Mouse (Mus musculus) forelimb bud, embryonic 11.5 days (tissue): ENCODE data around the gene Defb11.
"Not testable (repeated sequence)": the region's sequence is repeated elsewhere in the genome, so short reads cannot be mapped to it uniquely, and the experiment has no call there.

Experiments
- DNase-seq: peaks from one replicate; pipeline ENCODE4 v3.0.0-alpha.2; 2012; ENCODE audit warnings: low read depth, low spot score

The Defb11 gene

GRCm38 (mm10) chr8:21906290-21906689 lies at the start of gene Defb11:
Gene Defb11, minus strand, starts transcription at chr8:21906412.
- DNase-seq, result peak; percentile 11

GRCm38 (mm10) chr8:21955321-21955720 lies 49.1 kb upstream of the Defb11 start:
- peak; percentile 51 for DNase-seq

DNA sequence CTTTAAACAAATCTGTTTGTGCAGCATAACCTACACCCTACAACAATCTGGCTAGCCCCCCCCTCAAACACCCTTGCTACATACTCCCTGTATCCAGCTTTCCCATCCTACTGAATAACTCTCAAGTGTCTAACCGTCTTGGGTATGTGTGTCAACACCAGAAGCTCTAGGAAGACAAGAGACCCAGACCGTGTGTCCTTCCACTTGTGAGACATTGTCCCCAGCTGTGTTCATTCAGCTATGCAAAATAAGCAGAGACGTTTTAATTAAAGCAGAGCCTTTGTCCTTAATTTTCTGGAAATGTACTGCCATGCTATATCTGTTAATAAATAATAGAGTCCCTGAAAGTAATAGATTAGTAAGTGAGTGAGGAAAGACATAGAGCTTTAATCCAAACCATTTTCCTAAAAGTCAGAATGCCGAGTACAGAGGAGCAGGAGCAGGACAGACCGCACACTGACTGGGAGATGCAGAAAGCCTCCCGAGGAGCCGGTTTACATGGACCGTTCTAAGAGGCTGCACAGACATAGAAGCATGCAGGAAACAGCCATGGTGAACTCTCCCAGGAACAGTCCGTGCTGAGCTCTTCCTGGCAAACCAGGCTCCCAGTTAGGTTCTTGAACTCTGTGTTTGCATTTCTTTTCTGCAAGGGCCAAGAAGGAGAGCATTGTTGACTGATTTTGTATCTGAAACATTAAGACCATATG lies 41.3 kb upstream of the Defb11 start:
- DNase-seq, result no peak

- DNase-seq, result no peak
These were observed 40.2 kb upstream of the Defb11 start, which contains the start of gene Defb13 for GRCm38 (mm10) chr8:21946462-21946861. Gene Defb13, plus strand, starts transcription at chr8:21946762.

DNA sequence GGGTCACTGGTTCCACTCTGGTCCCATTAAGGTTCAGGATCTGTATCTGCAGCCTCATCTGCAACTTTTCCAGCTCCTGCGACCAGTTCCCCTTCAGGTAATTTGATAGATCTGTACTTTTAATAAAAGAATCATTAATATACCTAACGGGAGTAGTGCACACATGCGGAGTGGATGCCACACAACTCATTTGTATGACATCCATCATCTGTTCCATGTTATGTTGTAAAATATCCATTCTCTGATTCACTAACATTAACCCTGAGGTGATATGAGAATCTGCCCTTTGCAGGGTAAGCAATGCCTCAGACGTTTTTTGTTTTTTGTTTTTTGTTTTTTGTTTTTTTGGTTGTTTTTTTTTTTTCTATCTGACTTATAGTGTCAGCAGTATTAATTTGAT lies 31.8 kb upstream of the Defb11 start, which contains the start of gene Defb35:
Defb35 (plus strand) TSS at position 301 of the 400 bp plus-strand sequence.
- not testable (repeated sequence) for DNase-seq

DNA sequence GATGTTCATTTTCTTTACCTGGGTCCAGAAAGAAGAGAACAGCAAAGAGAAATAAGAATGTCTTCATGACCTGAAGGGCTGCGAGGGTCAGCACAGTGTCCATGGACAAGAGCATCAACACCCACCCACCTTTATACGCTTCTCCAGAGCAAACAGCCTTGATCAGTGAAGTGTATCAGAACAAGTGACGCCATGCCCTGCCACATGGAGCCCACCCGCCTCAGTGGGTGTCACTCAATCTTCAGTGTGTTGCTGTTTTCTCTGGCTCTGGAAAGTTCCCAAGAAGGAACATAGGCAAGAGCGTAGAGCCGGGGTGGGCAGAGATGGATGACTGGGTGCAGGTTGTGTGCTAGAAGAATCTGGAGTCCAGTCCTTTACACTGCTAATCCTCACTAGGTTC lies 26.4 kb upstream of the Defb11 start, which contains the start of gene Defb15:
Defb15 (minus strand) TSS at position 101 of the 400 bp plus-strand sequence.
- DNase-seq, result no peak

DNA sequence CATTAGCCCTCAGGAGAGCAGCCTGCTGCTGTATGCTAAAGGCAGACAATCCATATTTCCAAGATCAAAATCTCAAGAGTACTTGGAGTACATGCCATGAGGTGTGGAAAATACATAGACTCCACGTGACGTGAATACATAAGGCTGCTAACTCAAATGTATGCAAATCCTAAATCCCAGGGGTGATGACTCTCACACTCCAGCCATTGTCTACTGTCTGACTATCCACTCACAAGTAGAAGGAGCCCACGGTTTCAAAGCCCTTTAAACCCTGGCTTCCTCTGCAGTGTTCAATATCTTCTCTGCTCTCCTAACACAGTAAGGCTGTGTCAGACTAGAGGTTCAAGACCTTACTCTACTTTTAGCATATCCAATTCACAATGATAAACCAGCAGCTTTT lies 24.5 kb upstream of the Defb11 start:
- DNase-seq, result not testable (repeated sequence)

- DNase-seq, result no peak
These were observed 9.4 kb upstream of the Defb11 start for GRCm38 (mm10) chr8:21915625-21916024.

DNA sequence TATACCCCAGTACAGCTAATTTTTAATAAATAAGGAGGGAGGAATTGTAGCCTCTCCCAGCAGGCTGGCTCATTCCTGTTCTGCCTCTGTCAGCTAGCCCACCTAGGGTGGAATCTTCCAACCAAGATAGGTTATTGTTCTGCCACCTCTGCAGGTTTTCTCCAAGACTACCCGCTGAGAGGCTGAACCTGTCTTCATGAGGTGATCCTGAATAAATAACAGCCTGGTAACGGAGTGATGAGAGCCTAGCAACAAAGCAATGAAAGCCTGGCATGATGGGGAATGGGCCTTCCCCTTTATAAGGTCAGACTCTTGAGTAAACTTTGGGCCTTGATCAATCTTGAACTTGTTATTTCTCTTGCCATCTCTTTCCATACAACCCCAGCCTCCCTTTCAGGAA lies 6.3 kb upstream of the Defb11 start:
- DNase-seq, result no peak

DNA sequence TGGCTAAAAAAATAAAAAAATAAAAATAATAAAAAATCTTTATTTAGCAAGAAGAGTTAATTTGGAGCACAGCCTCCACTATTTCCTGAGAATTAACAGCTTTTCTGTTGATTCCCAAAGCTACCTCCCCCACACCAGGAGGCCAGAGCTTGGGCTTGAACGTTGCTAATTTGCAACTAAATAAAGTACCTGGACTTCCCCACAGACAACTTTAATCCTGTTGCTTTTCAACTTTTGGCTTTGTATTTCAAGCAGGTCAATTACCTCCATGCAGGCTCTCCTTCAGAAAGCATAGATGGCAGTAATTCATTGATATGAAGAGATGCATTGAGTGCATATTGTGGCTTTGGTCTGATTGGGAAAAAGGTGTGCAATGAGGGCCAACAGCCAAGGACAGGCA lies 5.7 kb upstream of the Defb11 start:
- no peak for DNase-seq

DNA sequence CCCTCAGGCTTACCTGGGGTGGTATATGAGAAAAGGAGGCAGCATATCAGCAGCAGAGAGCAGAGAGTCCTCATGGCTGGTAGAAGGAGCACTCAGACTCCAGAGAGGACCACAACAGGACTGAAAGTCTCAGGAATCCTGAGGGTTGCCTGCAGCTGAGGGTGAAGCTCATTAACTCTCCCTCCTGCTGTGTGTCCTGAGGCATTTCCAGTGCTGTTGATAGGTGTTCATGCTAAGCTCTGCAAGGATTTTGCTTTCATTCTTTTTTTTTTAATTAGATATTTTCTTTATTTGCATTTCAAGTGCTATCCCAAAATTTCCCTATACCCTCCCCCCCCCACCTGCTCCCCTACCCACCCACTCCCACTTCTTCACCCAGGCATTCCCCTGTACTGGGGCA lies 20.9 kb downstream of the Defb11 start, which contains the start of gene Defb9:
Defb9 (minus strand) TSS at position 101 of the 400 bp plus-strand sequence.
- DNase-seq, result peak; percentile 2

DNA sequence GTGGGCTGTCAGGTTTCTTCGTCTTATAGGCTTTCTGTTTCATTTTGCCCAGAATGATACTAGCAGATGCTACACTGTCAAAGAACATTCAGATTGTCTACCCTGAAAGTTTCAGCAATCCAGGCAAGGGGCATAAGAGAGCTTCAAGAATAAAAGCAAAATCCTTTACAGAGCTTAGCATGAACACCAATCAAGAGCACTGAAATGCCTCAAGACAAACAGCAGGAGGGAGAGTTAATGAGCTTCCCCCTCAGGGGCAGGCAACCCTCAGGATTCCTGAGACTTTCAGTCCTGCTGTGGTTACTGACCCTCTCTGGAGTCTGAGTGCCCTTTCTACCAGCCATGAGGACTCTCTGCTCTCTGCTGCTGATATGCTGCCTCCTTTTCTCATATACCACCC lies 47.6 kb downstream of the Defb11 start, which contains the start of gene Defb10:
Defb10 (plus strand) TSS at position 316 of the 400 bp plus-strand sequence.
- peak; percentile 23 for DNase-seq
